Mouse (Mus musculus): ENCODE measurements around the gene Spg20.

The Spg20 gene

GRCm38 (mm10) chr3:55111935-55112709 is at the start of gene Spg20:
TSS of gene Spg20 (plus strand) at chr3:55112108.
- peak; percentile 84 to 93 for DNase-seq (ENCODE audit: low spot score in 2 of 2)

- DNase-seq (ENCODE audit: low spot score in 2 of 2): no peak
Measured at GRCm38 (mm10) chr3:55062653-55063052, 49.3 kb upstream of the Spg20 start.

- peak; percentile 23 to 70 for DNase-seq (ENCODE audit: low spot score in 2 of 2)
Measured at GRCm38 (mm10) chr3:55064396-55064795, 47.5 kb upstream of the Spg20 start.

GRCm38 (mm10) chr3:55065738-55066665 is 45.9 kb upstream of the Spg20 start:
- no peak for DNase-seq (ENCODE audit: low spot score in 2 of 2)

- DNase-seq (ENCODE audit: low spot score in 2 of 2): no peak
Measured at GRCm38 (mm10) chr3:55066666-55067023, 45.3 kb upstream of the Spg20 start.

GRCm38 (mm10) chr3:55067791-55068434 is 44.0 kb upstream of the Spg20 start:
- DNase-seq (ENCODE audit: low spot score in 2 of 2): no peak

GRCm38 (mm10) chr3:55074576-55075293 is 37.2 kb upstream of the Spg20 start:
- no peak for DNase-seq (ENCODE audit: low spot score in 2 of 2)

- DNase-seq (ENCODE audit: low spot score in 2 of 2): no peak
Measured at GRCm38 (mm10) chr3:55075294-55075648, 36.6 kb upstream of the Spg20 start.

- no peak for DNase-seq (ENCODE audit: low spot score in 2 of 2)
Measured at GRCm38 (mm10) chr3:55078233-55078632, 33.7 kb upstream of the Spg20 start.

GRCm38 (mm10) chr3:55079619-55080018 is 32.3 kb upstream of the Spg20 start:
- no peak for DNase-seq (ENCODE audit: low spot score in 2 of 2)

GRCm38 (mm10) chr3:55080055-55080454 is 31.9 kb upstream of the Spg20 start:
- peak; percentile 9 to 59 for DNase-seq (ENCODE audit: low spot score in 2 of 2)

- DNase-seq (ENCODE audit: low spot score in 2 of 2): no peak
Measured at GRCm38 (mm10) chr3:55084781-55085180, 27.1 kb upstream of the Spg20 start.

- no peak for DNase-seq (ENCODE audit: low spot score in 2 of 2)
Measured at GRCm38 (mm10) chr3:55085716-55086115, 26.2 kb upstream of the Spg20 start.

GRCm38 (mm10) chr3:55086948-55087347 is 25.0 kb upstream of the Spg20 start:
- no peak for DNase-seq (ENCODE audit: low spot score in 2 of 2)

- DNase-seq (ENCODE audit: low spot score in 2 of 2): no peak
Measured at GRCm38 (mm10) chr3:55087360-55087759, 24.5 kb upstream of the Spg20 start.

- no peak for DNase-seq (ENCODE audit: low spot score in 2 of 2)
Measured at GRCm38 (mm10) chr3:55088359-55088758, 23.5 kb upstream of the Spg20 start.

- DNase-seq (ENCODE audit: low spot score in 2 of 2): no peak
Measured at GRCm38 (mm10) chr3:55088843-55089242, 23.1 kb upstream of the Spg20 start.

GRCm38 (mm10) chr3:55089291-55089690 is 22.6 kb upstream of the Spg20 start:
- DNase-seq (ENCODE audit: low spot score in 2 of 2): no peak

- DNase-seq (ENCODE audit: low spot score in 2 of 2): no peak
Measured at GRCm38 (mm10) chr3:55093161-55093560, 18.7 kb upstream of the Spg20 start.

- no peak for DNase-seq (ENCODE audit: low spot score in 2 of 2)
Measured at GRCm38 (mm10) chr3:55095968-55096654, 15.8 kb upstream of the Spg20 start.

- no peak for DNase-seq (ENCODE audit: low spot score in 2 of 2)
Measured at GRCm38 (mm10) chr3:55096655-55097005, 15.3 kb upstream of the Spg20 start.

Measured in spleen, postnatal 10 days (tissue).